Mouse (Mus musculus) thymus, adult 2 months (tissue): Measurements from ENCODE around the gene Mfap2. TPM values are rescaled to one million over a fixed set of nuclear protein-coding genes. Genes with fewer than 3 reads are reported as not detected.
A peak's percentile ranks its signal among the peaks of the same experiment; 100 is the strongest.

Source experiments
- DNase-seq: peaks from one replicate; pipeline ENCODE4 v3.0.0; 2021
- H3K27ac ChIP-seq: fragments of 200-500 bp; 2 replicates; pipeline ENCODE4 v1.5.1; 2012; ENCODE audit warnings: low read length, control low read depth; ENCODE audit not compliant: control insufficient read depth, insufficient read depth
- H3K27me3 ChIP-seq: fragments of 200-500 bp; 2 replicates; pipeline ENCODE4 v1.6.1; 2012; ENCODE audit warnings: mild to moderate bottlenecking, low read length, moderate library complexity, mixed read lengths; ENCODE audit not compliant: control insufficient read depth, insufficient read depth
- H3K36me3 ChIP-seq: fragments of 200-500 bp; 2 replicates; pipeline ENCODE4 v1.6.1; 2012; ENCODE audit warnings: mild to moderate bottlenecking, low read length, moderate library complexity; ENCODE audit not compliant: control insufficient read depth, insufficient read depth
- H3K4me1 ChIP-seq: fragments of 200-500 bp; replicated peaks from 2 replicates; pipeline ENCODE4 v1.6.1; 2012; ENCODE audit warnings: low read length; ENCODE audit not compliant: control insufficient read depth, insufficient read depth
- H3K4me3 ChIP-seq: fragments of 200-500 bp; 2 replicates; pipeline ENCODE4 v1.5.1; 2012; ENCODE audit warnings: mild to moderate bottlenecking, low read length, control low read depth, moderate library complexity; ENCODE audit not compliant: control insufficient read depth, insufficient read depth
- CTCF ChIP-seq: fragments of 200-500 bp; IDR thresholded peaks from 2 replicates; pipeline ENCODE4 v1.5.1; 2012; ENCODE audit warnings: mild to moderate bottlenecking, control low read depth, low read length, moderate library complexity, borderline replicate concordance; ENCODE audit not compliant: control insufficient read depth, poor library complexity, insufficient read depth; ENCODE audit errors: extremely low read depth
- POLR2A ChIP-seq: fragments of 200-500 bp; IDR thresholded peaks from 2 replicates; pipeline ENCODE4 v1.6.1; 2012; ENCODE audit warnings: mild to moderate bottlenecking, low read length, control low read depth, moderate library complexity; ENCODE audit not compliant: control insufficient read depth, poor library complexity, insufficient read depth; ENCODE audit errors: extremely low read depth
- WGBS: fragments of 180-500 bp; shearing (Covaris S2); methylation state at CpG from one replicate; pipeline ENCODE4 v1.1.7; 2018; 5-methylcytosine and 5-hydroxymethylcytosine counted together
- polyA plus RNA-seq: library from polyadenylated mRNA; depleted of rRNA; stranded (reverse); fragments of >200 nt; gene quantifications from 2 replicates; pipeline ENCODE4 v1.2.3, GENCODE M21; 2012

Mfap2 gene
- polyA plus RNA-seq, 1 experiment: 6.1 TPM

DNA sequence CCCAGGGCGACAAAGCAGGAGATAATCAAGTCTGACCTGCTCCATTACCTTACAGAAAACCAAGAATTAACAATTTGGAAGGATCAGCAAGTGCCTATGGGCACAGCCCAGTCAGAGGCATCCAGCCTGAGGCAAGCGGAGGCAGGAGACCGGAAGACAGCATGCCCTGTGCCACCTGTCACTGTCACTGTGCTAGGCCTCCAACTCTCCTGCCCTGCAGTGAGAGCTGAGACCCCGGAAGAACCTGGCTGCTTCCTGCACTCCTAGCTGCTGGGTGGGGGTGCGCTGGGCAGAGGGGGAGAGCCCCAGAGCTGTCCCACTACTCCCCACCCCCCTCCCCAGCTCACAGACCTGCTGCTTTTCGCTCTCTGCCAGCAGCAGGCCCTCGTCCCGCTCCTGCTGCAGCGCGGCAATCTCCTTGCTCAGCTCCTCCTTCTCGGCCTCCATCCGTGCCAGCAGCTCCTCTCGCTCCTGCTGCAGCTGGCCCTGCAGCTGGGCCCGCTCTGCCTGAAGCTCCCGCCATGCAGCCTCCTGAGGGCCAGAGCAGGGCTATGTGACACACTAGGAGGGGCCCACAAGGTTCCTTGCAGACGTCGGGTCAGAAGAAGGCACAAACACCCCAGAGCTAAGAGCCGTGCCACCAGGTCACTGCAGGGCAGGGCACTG is 20.5 kb downstream of the Mfap2 start:
- Histone ChIP-seq H3K27ac (no peak overlapping the region), H3K36me3 (no peaks in the 10 kb centered on the region), H3K4me1 (no peaks in the 10 kb centered on the region), H3K4me3 (no peak overlapping the region), H3K27me3 (no peaks in the 10 kb centered on the region)
- TF ChIP-seq POLR2A: no peak
- TF ChIP-seq CTCF: no peak
- no peak for DNase-seq
- 95% methylated on average over 18 of the region's 18 CpGs for WGBS

DNA sequence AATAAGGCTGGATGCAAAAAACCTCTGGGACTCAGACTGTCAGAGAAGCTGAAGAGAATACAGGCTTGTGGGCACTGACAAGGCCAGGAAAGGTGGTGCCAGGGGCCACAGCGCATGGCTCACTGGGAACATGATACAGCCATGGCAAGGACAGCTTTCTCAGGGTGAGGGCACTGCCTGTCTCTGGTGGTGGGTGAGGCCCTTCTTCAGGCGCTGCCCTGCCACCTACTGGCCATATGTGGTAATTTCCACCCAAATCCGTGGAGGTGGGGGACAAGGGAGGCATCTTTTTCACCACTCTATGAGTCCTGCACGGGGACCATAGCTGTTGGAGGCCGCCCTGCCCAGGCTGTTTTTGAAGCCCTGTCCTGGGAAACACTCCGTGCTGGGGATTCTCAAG is 21.5 kb downstream of the Mfap2 start:
- TF ChIP-seq POLR2A (no peak), CTCF (peak; percentile 95)
- Histone ChIP-seq H3K36me3 (no peaks in the 10 kb centered on the region), H3K4me3 (no peak overlapping the region), H3K4me1 (no peaks in the 10 kb centered on the region), H3K27ac (no peak overlapping the region), H3K27me3 (no peaks in the 10 kb centered on the region)
- WGBS: 18% methylated on average over 6 of the region's 6 CpGs
- DNase-seq: peak; percentile 82

- no peaks in the 10 kb centered on the region for H3K27me3 ChIP-seq
- DNase-seq: no peak
- no peaks in the 10 kb centered on the region for H3K36me3 ChIP-seq
- H3K4me1 ChIP-seq: no peaks in the 10 kb centered on the region
- no peak overlapping the region for H3K4me3 ChIP-seq
- 87% methylated on average over 27 of the region's 27 CpGs for whole genome bisulfite sequencing
- no peak overlapping the region for H3K27ac ChIP-seq
- TF ChIP-seq CTCF: no peak
- TF ChIP-seq POLR2A: no peak
Observed at GRCm38 (mm10) chr4:141033606-141034549, 23.7 kb downstream of the Mfap2 start.

- WGBS: 86% methylated on average over 12 of the region's 12 CpGs
- no peak overlapping the region for H3K4me3 ChIP-seq
Observed at GRCm38 (mm10) chr4:141041117-141041516, 30.9 kb downstream of the Mfap2 start.

GRCm38 (mm10) chr4:141044816-141045215 is 34.6 kb downstream of the Mfap2 start:
- Histone ChIP-seq H3K36me3 (no peaks in the 10 kb centered on the region), H3K27me3 (no peaks in the 10 kb centered on the region), H3K27ac (no peak overlapping the region), H3K4me1 (no peaks in the 10 kb centered on the region), H3K4me3 (no peak overlapping the region)
- peak; percentile 68 for DNase-seq
- WGBS: 27% methylated on average over 8 of the region's 8 CpGs
- TF ChIP-seq POLR2A (no peak), CTCF (peak; percentile 91)

More at GRCm38 (mm10) chr4:141041117-141041516, 30.9 kb downstream of the Mfap2 start:
- H3K4me1 ChIP-seq: no peaks in the 10 kb centered on the region
- H3K27me3 ChIP-seq: no peaks in the 10 kb centered on the region
- no peaks in the 10 kb centered on the region for H3K36me3 ChIP-seq
- DNase-seq: no peak
- no peak overlapping the region for H3K27ac ChIP-seq
- TF ChIP-seq POLR2A: no peak
- TF ChIP-seq CTCF: no peak

- no peaks in the 10 kb centered on the region for H3K27me3 ChIP-seq
- no peak overlapping the region for H3K27ac ChIP-seq
- H3K4me1 ChIP-seq: no peaks in the 10 kb centered on the region
- TF ChIP-seq POLR2A: no peak
- TF ChIP-seq CTCF: no peak
- no peak for DNase-seq
- no peaks in the 10 kb centered on the region for H3K36me3 ChIP-seq
- no peak overlapping the region for H3K4me3 ChIP-seq
- WGBS: 96% methylated on average over 17 of the region's 17 CpGs
Observed at GRCm38 (mm10) chr4:141048810-141049475, 38.7 kb downstream of the Mfap2 start.
